Mouse (Mus musculus) olfactory bulb, adult 2 months (tissue): Measurements from ENCODE around the gene 4833439L19Rik.

Experiments used
- CTCF ChIP-seq: fragments of 200-500 bp; IDR thresholded peaks from 2 replicates; pipeline ENCODE4 v1.5.1; 2012; ENCODE audit warnings: low read depth, mild to moderate bottlenecking, low read length, moderate library complexity; ENCODE audit not compliant: insufficient read depth
- POLR2A ChIP-seq: fragments of 200-500 bp; IDR thresholded peaks from 2 replicates; pipeline ENCODE4 v1.6.1; 2012; ENCODE audit warnings: mild to moderate bottlenecking, low read depth, low read length, moderate library complexity; ENCODE audit not compliant: insufficient read depth

DNA sequence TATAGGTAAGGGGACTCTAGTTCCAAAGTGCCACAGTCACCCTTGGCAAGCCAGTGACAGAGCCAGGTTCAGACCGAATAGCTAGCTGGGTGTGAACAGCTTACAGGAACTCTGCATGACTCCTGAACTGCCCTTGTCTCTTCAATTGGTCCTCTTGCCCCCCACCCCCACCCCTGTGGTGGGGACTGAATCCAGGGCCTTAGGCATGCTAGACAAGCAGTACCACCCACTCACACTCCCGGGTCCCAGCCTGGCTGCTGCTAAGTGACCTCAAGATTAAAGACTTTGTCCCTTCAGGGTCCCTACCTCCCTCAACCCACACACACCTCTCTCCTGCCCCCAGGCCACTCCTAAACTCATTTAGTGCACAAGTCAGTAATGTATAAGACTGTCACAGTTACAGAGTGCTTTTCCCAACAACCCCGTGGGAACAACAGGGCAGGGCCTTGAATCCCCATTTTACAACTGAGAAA, 37.4 kb upstream of the 4833439L19Rik start:
- TF ChIP-seq POLR2A = no peak
- TF ChIP-seq CTCF = no peak
